Mouse (Mus musculus) midbrain, embryonic 16.5 days (tissue): Measurements from ENCODE around the gene Aldh3a1. TPM values are rescaled to one million over a fixed set of nuclear protein-coding genes. Genes with fewer than 3 reads are reported as not detected.

Experiments
- ATAC-seq: fragments of 200-750 bp; cut with Nextera tagmentation; 2 replicates; pipeline ENCODE4 v1.8.0; 2017; ENCODE audit warnings: moderate TSS enrichment
- H3K27ac ChIP-seq: fragments of 300-500 bp; sonication (generic); 2 replicates; pipeline ENCODE4 v1.5.1; 2014; ENCODE audit warnings: mild to moderate bottlenecking, low read length, mixed read lengths
- H3K27me3 ChIP-seq: fragments of 300-500 bp; sonication (generic); 2 replicates; pipeline ENCODE4 v1.6.1; 2014; ENCODE audit warnings: low read depth, low read length, mixed read lengths; ENCODE audit not compliant: control insufficient read depth, insufficient read depth
- H3K36me3 ChIP-seq: fragments of 300-500 bp; sonication (generic); 2 replicates; pipeline ENCODE4 v1.6.1; 2014; ENCODE audit warnings: mild to moderate bottlenecking, low read length, moderate library complexity, mixed read lengths; ENCODE audit not compliant: control insufficient read depth, insufficient read depth
- H3K4me1 ChIP-seq: fragments of 300-500 bp; sonication (generic); 2 replicates; pipeline ENCODE4 v1.6.1; 2014; ENCODE audit warnings: mild to moderate bottlenecking, low read length, mixed read lengths; ENCODE audit not compliant: control insufficient read depth, insufficient read depth
- H3K4me2 ChIP-seq: fragments of 300-500 bp; sonication (generic); 2 replicates; pipeline ENCODE4 v1.6.1; 2014; ENCODE audit warnings: mild to moderate bottlenecking, low read length, mixed read lengths
- H3K4me3 ChIP-seq: fragments of 300-500 bp; sonication (generic); 2 replicates; pipeline ENCODE4 v1.5.1; 2014; ENCODE audit warnings: low read depth, mild to moderate bottlenecking, low read length, moderate library complexity, mixed read lengths
- H3K9ac ChIP-seq: fragments of 300-500 bp; sonication (generic); 2 replicates; pipeline ENCODE4 v1.6.1; 2014; ENCODE audit warnings: low read depth, low read length, mixed read lengths
- H3K9me3 ChIP-seq: fragments of 300-500 bp; sonication (generic); replicated peaks from 2 replicates; pipeline ENCODE4 v1.6.1; 2014; ENCODE audit warnings: mild to moderate bottlenecking, low read length, mixed read lengths; ENCODE audit not compliant: control insufficient read depth, poor library complexity, severe bottlenecking
- WGBS: fragments of 180-500 bp; shearing (Covaris S2); extraction: QIAGEN DNeasy Blood & Tissue Kit; methylation state at CpG from one replicate; pipeline ENCODE4 v1.1.7; 2014; 5-methylcytosine and 5-hydroxymethylcytosine counted together
- polyA plus RNA-seq: library from polyadenylated mRNA; unstranded; fragments of >200 nt; fragmentation: Nextera tagmentation; extraction: Ambion mirVana; gene quantifications from 2 replicates; pipeline ENCODE4 v1.2.1, GENCODE M21; 2015

Aldh3a1 gene
- 0.12 and 0.18 TPM in 2 replicates for polyA plus RNA-seq

DNA sequence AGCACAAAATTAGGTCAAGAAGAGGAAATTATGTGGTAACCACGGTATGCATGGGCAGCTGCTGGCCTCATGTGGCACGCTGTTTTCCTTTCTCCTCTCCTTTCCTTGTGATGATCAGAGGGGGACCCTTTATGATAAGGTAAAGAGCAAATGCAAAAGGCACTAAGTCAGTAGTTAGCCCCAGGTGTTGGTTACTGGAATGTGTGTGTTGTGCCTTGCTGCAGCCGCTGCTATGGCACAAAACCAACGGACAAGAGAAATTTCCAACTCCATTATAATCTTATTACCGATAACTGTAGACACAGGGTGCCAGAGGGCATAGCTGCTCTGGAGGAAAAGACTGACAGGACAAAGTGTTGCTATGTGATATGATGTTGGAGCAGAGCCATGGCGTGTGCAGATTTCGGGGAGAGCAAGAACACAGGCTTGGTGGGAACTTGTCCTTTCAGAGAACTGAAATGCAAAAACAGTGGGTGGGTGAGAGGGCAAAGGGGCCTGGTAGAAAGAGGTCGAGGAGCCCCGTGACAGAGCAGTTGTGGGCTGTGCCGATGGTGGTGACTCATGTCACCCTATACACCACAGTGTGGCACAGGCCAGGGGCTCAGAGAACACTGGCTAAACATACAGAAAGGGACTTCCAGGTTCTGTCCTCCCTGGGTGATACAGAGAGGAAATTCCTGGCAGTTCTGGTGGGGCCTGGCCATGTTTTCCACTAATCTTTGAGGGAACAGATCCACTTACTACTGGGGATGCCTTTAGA is at the start of gene Aldh3a1:
Gene Aldh3a1 (plus strand): TSS at position 51 of the 760 bp plus-strand sequence.
- WGBS = 68% methylated on average over 10 of the region's 10 CpGs
- H3K36me3 ChIP-seq = no peaks in the 10 kb centered on the region
- no peak within 1 kb of the TSS for H3K4me3 ChIP-seq
- H3K4me1 ChIP-seq = 0 out of 2 replicates have a peak, but pooled peaks cover 2% of the 10 kb centered on the region
- no peaks in the 10 kb centered on the region for H3K9me3 ChIP-seq
- H3K27me3 ChIP-seq = no peaks in the 10 kb centered on the region
- ATAC-seq = no peak
- H3K9ac ChIP-seq = no peak within 1 kb of the TSS
- H3K27ac ChIP-seq = no peak within 1 kb of the TSS
- no peak within 1 kb of the TSS for H3K4me2 ChIP-seq

DNA sequence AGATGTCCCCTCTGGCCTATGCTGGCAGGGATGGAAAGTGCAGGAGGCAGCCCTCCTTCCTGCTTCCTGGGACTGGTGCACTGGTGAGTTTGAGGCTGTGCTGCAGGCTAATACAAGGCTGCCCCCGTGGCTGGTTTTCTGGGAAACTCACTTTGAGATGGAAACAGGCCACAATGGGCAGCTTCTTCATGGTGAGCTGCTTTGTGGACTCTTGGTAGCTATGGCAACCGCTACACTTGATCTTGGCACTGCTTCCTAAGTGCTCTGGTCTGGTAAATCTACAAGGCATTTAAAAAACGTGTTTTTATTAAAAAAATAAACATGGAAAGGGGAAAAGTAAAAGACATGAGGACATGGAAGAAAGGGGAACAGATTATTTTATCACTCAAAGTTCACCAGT is 49.2 kb upstream of the Aldh3a1 start:
- no peak for ATAC-seq
- Histone ChIP-seq H3K9ac (no peak overlapping the region), H3K27ac (no peak overlapping the region), H3K4me2 (no peak overlapping the region), H3K9me3 (no peaks in the 10 kb centered on the region), H3K27me3 (no peaks in the 10 kb centered on the region), H3K4me3 (no peak overlapping the region), H3K4me1 (no peaks in the 10 kb centered on the region), H3K36me3 (peaks cover 82% of the 10 kb centered on the region)
- WGBS = 49% methylated on average over 3 of the region's 3 CpGs

DNA sequence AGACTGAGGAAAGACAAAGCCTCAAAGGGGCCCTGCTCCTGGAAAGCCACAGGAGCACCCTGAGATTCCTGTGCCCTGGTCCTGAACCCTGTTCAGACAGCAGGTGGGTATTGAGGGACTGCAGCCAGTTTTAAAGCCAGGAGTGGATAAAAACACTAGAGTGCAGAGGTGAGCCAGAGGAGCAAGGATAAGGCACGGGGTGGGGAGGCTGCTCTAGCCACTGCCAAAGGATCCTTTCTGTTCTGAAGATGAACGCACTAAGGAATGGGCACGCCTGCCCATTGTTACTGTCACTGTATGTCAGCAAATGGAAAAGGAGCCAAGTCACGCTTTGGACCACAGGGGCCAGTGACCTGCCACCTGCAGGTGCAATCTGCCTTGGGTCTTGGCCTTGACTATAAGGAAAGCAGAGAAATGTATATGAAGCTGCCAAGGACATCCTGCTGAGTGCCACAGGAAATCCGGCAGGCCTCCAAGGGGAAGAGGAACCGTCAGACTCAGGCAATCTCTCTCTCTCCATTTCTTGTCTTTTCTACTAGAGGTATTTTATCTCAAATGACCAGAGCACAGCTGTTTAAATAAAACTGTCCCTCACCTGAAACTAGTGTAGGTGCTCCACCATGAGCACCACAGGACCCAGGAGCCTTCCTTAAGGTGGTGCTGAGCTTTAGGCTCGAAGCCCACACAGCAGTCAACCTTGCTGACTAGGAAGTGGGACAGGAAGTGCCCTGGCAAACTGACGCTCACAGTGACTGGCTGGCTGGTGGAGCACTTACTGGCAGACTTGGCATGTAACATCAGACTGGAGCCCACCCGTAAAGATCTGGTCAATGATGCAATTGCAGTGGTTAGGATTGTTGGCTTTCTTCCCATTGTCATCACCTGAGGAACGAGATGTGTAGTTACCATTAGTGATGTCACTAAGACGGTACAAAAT is 47.3 kb upstream of the Aldh3a1 start:
- Histone ChIP-seq H3K4me2 (no peak overlapping the region), H3K4me3 (no peak overlapping the region), H3K27ac (no peak overlapping the region), H3K9ac (no peak overlapping the region), H3K27me3 (no peaks in the 10 kb centered on the region), H3K9me3 (no peaks in the 10 kb centered on the region), H3K4me1 (no peaks in the 10 kb centered on the region), H3K36me3 (peaks cover 77% of the 10 kb centered on the region)
- WGBS = 80% methylated on average over 11 of the region's 11 CpGs
- ATAC-seq = no peak

DNA sequence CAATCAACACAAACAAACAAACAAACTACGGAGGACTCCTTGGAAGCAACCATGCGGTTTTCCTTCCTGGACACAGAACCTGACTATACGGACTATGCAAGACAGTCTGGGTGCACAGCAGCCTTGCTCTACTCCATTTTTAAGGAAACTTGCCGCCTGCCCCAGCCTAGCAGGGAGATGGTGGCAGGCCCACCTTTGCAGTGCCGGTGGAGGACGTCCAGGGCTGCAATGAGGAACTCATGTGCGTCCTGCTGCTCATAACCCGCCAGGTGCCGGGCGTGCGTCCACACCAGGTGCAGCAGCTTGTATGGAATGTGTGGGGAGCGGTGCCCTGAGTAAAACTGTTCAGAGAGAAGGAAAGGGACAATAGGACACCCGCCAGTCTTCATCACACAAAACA is 46.2 kb upstream of the Aldh3a1 start:
- Histone ChIP-seq H3K4me1 (no peaks in the 10 kb centered on the region), H3K36me3 (peaks cover 74% of the 10 kb centered on the region), H3K4me3 (no peak overlapping the region), H3K4me2 (no peak overlapping the region), H3K9me3 (no peaks in the 10 kb centered on the region), H3K27me3 (no peaks in the 10 kb centered on the region), H3K9ac (no peak overlapping the region), H3K27ac (no peak overlapping the region)
- 96% methylated on average over 13 of the region's 13 CpGs for WGBS
- ATAC-seq = no peak

DNA sequence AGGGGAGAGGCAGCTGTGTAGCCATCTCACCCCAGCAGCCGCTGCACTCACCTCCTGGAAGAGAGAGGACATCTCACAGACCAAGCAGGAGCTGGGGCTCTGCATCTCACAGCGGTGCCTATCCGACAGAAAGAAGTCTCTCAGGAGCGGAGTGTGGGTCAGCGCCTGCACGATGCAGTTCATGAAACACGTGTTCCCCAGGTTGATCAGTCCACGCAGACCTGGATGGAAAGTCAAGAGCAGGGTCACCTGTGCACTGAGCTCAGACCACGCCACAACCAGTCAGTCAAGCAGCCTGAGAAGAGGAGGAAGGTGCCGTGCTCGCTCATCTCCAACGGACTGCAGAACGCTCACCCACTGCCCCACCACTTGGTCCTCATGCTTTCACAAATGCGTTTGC is 44.6 kb upstream of the Aldh3a1 start:
- H3K4me1 ChIP-seq = no peaks in the 10 kb centered on the region
- WGBS = 97% methylated on average over 14 of the region's 14 CpGs

DNA sequence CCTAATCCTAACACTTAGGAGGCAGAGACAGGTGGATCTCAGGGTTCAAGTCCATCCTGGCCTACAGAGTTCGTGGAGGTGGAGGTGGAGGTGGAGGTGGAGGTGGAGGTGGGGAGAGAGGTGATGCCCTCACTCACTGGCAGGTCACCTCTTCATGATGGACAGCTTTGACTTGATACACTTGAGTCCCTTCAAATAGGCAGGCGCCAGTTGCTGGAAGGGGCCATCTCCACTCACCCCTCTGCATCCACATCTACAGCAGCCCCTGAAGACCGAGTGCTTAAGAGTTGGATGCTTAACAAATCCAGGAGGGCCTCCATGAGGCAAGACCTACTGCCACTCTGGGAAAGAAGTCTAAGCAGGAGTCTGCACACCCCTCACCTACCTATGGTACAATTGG is 44.0 kb upstream of the Aldh3a1 start:
- no peak overlapping the region for H3K4me3 ChIP-seq
- H3K9me3 ChIP-seq = no peaks in the 10 kb centered on the region
- H3K4me1 ChIP-seq = peaks cover 2% of the 10 kb centered on the region
- ATAC-seq = no peak
- H3K27me3 ChIP-seq = no peaks in the 10 kb centered on the region
- H3K4me2 ChIP-seq = no peak overlapping the region
- no peak overlapping the region for H3K9ac ChIP-seq
- H3K36me3 ChIP-seq = peaks cover 64% of the 10 kb centered on the region
- WGBS = 84% methylated on average over 3 of the region's 3 CpGs
- H3K27ac ChIP-seq = no peak overlapping the region

More for the DNA sequence above, 44.6 kb upstream of the Aldh3a1 start:
- Histone ChIP-seq H3K9me3 (no peaks in the 10 kb centered on the region), H3K27ac (no peak overlapping the region), H3K4me2 (no peak overlapping the region), H3K9ac (no peak overlapping the region), H3K27me3 (no peaks in the 10 kb centered on the region), H3K36me3 (peaks cover 68% of the 10 kb centered on the region), H3K4me3 (no peak overlapping the region)
- ATAC-seq = no peak

DNA sequence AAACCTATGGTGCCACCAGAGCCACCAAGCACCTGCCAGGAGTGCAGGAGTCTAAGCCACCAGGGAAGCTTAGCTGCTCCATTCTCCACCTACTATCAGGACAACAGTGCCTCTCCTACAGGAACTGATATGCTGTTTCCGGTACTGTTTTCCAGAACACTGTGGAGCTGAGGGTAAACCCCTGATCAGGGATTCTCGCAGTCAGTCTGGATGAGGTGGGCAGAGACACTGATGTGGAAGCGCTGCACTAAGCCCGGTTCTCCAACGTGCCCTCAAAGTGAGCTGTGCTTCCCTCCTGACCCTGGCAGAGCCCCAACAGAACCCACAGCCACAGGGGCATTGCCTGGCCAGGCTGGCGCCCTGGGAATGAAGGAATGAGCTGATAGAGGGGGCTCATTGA is 43.0 kb upstream of the Aldh3a1 start:
- H3K4me2 ChIP-seq = no peak overlapping the region
- H3K9me3 ChIP-seq = no peaks in the 10 kb centered on the region
- peaks cover 12% of the 10 kb centered on the region for H3K4me1 ChIP-seq
- H3K9ac ChIP-seq = no peak overlapping the region
- no peak overlapping the region for H3K4me3 ChIP-seq
- no peak for ATAC-seq
- H3K27me3 ChIP-seq = no peaks in the 10 kb centered on the region
- peaks cover 55% of the 10 kb centered on the region for H3K36me3 ChIP-seq
- no peak overlapping the region for H3K27ac ChIP-seq
- 96% methylated on average over 6 of the region's 6 CpGs for WGBS

DNA sequence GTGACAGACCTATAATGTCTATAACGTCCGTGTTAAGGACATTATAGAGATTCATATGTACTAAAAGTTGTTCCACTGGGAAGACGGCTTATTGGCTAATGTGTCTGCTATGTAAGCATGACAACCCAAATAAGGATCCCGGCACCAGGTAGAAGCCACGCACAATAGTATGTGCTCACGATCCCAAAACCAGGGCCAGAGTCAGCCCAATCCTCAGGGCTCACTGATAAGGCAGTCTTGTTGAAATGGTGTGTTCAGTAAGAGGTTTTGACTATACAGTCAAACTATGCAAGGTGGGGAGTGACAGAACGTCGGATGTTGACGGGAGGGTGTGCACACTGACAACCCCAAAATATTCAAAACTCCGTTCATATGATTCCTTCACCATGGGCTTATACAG is 42.5 kb upstream of the Aldh3a1 start:
- WGBS = 96% methylated on average over 10 of the region's 10 CpGs
- ATAC-seq = no peak
- Histone ChIP-seq H3K4me3 (no peak overlapping the region), H3K27ac (no peak overlapping the region), H3K4me1 (peaks cover 17% of the 10 kb centered on the region), H3K27me3 (no peaks in the 10 kb centered on the region), H3K36me3 (peaks cover 51% of the 10 kb centered on the region), H3K9ac (no peak overlapping the region), H3K4me2 (no peak overlapping the region), H3K9me3 (no peaks in the 10 kb centered on the region)

DNA sequence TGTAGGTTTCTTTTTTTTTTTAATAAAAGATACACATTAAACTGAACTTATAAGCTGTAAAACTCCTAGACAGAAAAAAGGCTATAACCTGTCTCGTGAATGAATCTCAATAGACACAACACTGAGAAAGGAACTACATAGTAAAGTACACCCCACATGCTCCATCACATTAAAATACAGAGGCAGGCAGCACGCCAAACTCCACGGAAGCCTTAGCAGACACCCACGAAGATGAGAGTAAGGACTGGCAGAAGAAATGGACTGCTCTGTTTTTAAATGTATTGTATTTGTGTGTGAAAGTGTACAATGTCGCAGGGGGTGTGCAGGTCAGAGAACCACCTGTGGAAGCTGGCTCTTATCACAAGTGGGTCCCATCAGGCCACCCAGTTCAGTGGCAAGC is 37.2 kb upstream of the Aldh3a1 start:
- H3K27ac ChIP-seq = no peak overlapping the region
- peaks cover 17% of the 10 kb centered on the region for H3K36me3 ChIP-seq
- ATAC-seq = no peak
- peaks cover 51% of the 10 kb centered on the region for H3K4me1 ChIP-seq
- H3K9me3 ChIP-seq = no peaks in the 10 kb centered on the region
- H3K27me3 ChIP-seq = no peaks in the 10 kb centered on the region
- 79% methylated on average over 5 of the region's 5 CpGs for WGBS
- H3K9ac ChIP-seq = no peak overlapping the region
- H3K4me2 ChIP-seq = no peak overlapping the region; the same call in 1 of the 2 replicates
- H3K4me3 ChIP-seq = no peak overlapping the region
